Mouse (Mus musculus) forebrain, embryonic 11.5 days (tissue): ENCODE measurements around the gene Actl6a. TPM values are rescaled to one million over a fixed set of nuclear protein-coding genes. Genes with fewer than 3 reads are reported as not detected.
"Not testable (repeated sequence)": the region's sequence is repeated elsewhere in the genome, so short reads cannot be mapped to it uniquely, and the experiment has no call there.

Source experiments
- ATAC-seq: fragments of 200-750 bp; cut with Nextera tagmentation; replicated peaks from 2 replicates; pipeline ENCODE4 v1.8.0; 2017; ENCODE audit warnings: moderate TSS enrichment; ENCODE audit not compliant: low FRiP score
- DNase-seq: peaks from one replicate; pipeline ENCODE4 v3.0.0-alpha.2; 2017; ENCODE audit warnings: low spot score
- H3K27ac ChIP-seq: fragments of 300-500 bp; sonication (generic); 2 replicates; pipeline ENCODE4 v1.5.1; 2014; ENCODE audit warnings: low read depth, low read length
- H3K27me3 ChIP-seq: fragments of 300-500 bp; sonication (generic); 2 replicates; pipeline ENCODE4 v1.6.1; 2014; ENCODE audit warnings: mild to moderate bottlenecking, low read length, mixed read lengths; ENCODE audit not compliant: control insufficient read depth, insufficient read depth
- H3K36me3 ChIP-seq: fragments of 300-500 bp; sonication (generic); 2 replicates; pipeline ENCODE4 v1.6.1; 2014; ENCODE audit warnings: mild to moderate bottlenecking, low read length, moderate library complexity, mixed read lengths; ENCODE audit not compliant: control insufficient read depth, insufficient read depth
- H3K4me1 ChIP-seq: fragments of 300-500 bp; sonication (generic); replicated peaks from 2 replicates; pipeline ENCODE4 v1.6.1; 2014; ENCODE audit warnings: low read length, mixed read lengths; ENCODE audit not compliant: control insufficient read depth, insufficient read depth
- H3K4me2 ChIP-seq: fragments of 300-500 bp; sonication (generic); 2 replicates; pipeline ENCODE4 v1.6.1; 2014; ENCODE audit warnings: low read depth, mild to moderate bottlenecking, low read length, moderate library complexity, mixed read lengths; ENCODE audit not compliant: severe bottlenecking
- H3K4me3 ChIP-seq: fragments of 300-500 bp; sonication (generic); 2 replicates; pipeline ENCODE4 v1.5.1; 2014; ENCODE audit warnings: low read depth, low read length
- H3K9ac ChIP-seq: fragments of 300-500 bp; sonication (generic); 2 replicates; pipeline ENCODE4 v1.6.1; 2014; ENCODE audit warnings: low read length
- H3K9me3 ChIP-seq: fragments of 300-500 bp; sonication (generic); 2 replicates; pipeline ENCODE4 v1.6.1; 2016; ENCODE audit warnings: low read length, mixed read lengths; ENCODE audit not compliant: control insufficient read depth
- WGBS: fragments of 180-500 bp; shearing (Covaris S2); extraction: QIAGEN DNeasy Blood & Tissue Kit; methylation state at CpG from one replicate; pipeline ENCODE4 v1.1.7; 2014; 5-methylcytosine and 5-hydroxymethylcytosine counted together
- polyA plus RNA-seq: library from polyadenylated mRNA; unstranded; fragments of >200 nt; fragmentation: Nextera tagmentation; extraction: Ambion mirVana; gene quantifications from 2 replicates; pipeline ENCODE4 v1.2.1, GENCODE M21; 2014

Gene Actl6a
- polyA plus RNA-seq, 1 experiment from 2014 or later: 280 TPM

- H3K4me3 ChIP-seq, DNase-seq: not testable (repeated sequence)
- 88% methylated on average over 6 of the region's 6 CpGs for WGBS
Measured at GRCm38 (mm10) chr3:32704021-32704420, 2.1 kb upstream of the Actl6a start.

GRCm38 (mm10) chr3:32704632-32705031 is 1.5 kb upstream of the Actl6a start:
- H3K36me3 ChIP-seq, DNase-seq, H3K9ac ChIP-seq, H3K27me3 ChIP-seq, H3K27ac ChIP-seq, H3K4me3 ChIP-seq, H3K4me2 ChIP-seq, H3K9me3 ChIP-seq, ATAC-seq, H3K4me1 ChIP-seq: not testable (repeated sequence)
- WGBS: 90% methylated on average over 10 of the region's 10 CpGs

More at GRCm38 (mm10) chr3:32704021-32704420, 2.1 kb upstream of the Actl6a start:
- H3K9ac ChIP-seq, H3K4me1 ChIP-seq, H3K9me3 ChIP-seq, ATAC-seq, H3K4me2 ChIP-seq, H3K27ac ChIP-seq, H3K27me3 ChIP-seq, H3K36me3 ChIP-seq: not testable (repeated sequence)

- DNase-seq (no peak), ATAC-seq (no peak)
Measured at GRCm38 (mm10) chr3:32708052-32708367, 1.9 kb downstream of the Actl6a start.

DNA sequence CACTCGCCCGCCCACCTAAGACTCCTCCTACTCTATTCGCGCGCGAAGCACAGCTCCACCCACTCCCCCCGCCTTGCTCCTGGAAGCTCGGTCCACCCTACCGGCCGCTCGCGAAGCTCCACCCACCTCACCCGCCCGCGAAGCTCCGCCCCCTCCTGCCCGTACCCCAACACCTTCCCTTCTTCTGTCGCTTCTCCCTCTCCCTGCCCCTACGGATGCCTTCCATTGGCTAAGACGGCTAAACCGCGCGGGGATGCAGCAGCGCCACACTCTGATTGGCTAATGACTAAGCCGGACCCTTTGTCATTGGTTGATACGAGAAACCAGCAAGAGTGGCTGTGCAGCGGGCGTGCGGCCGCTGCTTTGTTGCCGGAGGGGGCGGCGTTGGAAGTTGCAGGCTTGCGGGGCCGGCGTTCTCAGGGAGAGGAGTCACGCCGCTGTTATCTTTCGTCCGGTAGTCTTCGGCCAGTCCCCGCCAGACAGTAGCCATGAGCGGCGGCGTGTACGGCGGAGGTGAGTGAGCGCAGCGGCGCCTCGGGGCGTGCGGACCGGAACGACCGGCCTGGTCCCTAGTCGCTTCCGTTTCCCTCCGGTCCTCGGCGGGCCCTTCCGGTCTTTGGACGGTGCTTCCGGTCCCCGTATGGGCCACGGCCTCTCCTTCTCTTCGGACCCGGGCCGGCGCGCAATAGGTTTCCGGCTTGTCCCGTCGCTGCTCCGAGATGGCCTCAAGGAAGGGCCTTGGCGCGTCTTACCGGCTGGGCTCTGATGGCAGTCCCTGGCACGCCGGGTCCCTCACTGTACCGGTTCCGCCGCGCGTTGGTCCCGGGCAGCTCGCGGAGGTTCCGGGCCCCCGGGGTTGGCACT is 2.5 kb downstream of the Actl6a start:
- H3K9ac ChIP-seq: peak overlapping the region; percentile 91
- H3K27me3 ChIP-seq: no peaks in the 10 kb centered on the region
- peak; percentile 100 for ATAC-seq
- peak overlapping the region; percentile 57 for H3K4me2 ChIP-seq
- peak overlapping the region; percentile 96 for H3K4me3 ChIP-seq
- peak; percentile 100 for DNase-seq
- H3K36me3 ChIP-seq: no peaks in the 10 kb centered on the region; the same call in 1 of the 2 replicates
- peaks cover 4% of the 10 kb centered on the region; the same call in 1 of the 2 replicates for H3K4me1 ChIP-seq
- H3K9me3 ChIP-seq: no peaks in the 10 kb centered on the region
- WGBS: under 1% methylated on average over 89 of the region's 90 CpGs
- H3K27ac ChIP-seq: peak overlapping the region; percentile 76; the same call in 1 of the 2 replicates

More at GRCm38 (mm10) chr3:32708052-32708367, 1.9 kb downstream of the Actl6a start:
- H3K9ac ChIP-seq: no peak overlapping the region
- H3K4me3 ChIP-seq: peak overlapping the region; percentile 96
- no peak overlapping the region for H3K27ac ChIP-seq
- no peaks in the 10 kb centered on the region for H3K9me3 ChIP-seq
- H3K4me1 ChIP-seq: peaks cover 4% of the 10 kb centered on the region; the same call in 1 of the 2 replicates
- peak overlapping the region; percentile 36; the same call in 1 of the 2 replicates for H3K4me2 ChIP-seq
- no peaks in the 10 kb centered on the region; the same call in 1 of the 2 replicates for H3K36me3 ChIP-seq
- no peaks in the 10 kb centered on the region for H3K27me3 ChIP-seq
- 1% methylated on average over 4 of the region's 4 CpGs for WGBS

DNA sequence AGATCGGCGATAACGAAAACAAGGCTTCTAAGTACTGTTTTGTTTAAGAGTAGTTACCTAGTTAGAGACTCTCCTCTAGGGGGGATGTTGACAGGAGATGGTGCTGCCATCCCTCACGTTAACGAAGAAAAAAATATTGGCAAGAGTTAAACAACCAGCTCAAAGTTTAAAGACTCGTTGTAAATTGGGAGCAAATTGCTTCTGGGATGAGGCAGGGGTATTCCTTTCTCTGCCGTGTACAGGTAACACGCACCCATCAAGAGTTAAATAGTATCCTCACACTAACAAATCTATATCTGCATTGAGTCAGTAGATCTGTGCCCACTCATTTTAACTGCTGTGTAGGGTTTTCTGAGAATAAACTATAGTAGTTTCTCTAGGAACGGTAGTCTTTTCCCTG is 3.3 kb downstream of the Actl6a start:
- Histone ChIP-seq H3K9me3 (no peaks in the 10 kb centered on the region), H3K9ac (peak overlapping the region; percentile 91), H3K36me3 (no peaks in the 10 kb centered on the region; the same call in 1 of the 2 replicates), H3K4me1 (peaks cover 4% of the 10 kb centered on the region; the same call in 1 of the 2 replicates), H3K27ac (0 out of 2 replicates have a peak overlapping the region, but pooled peaks have one; percentile 76), H3K4me3 (peak overlapping the region; percentile 96), H3K27me3 (no peaks in the 10 kb centered on the region), H3K4me2 (peak overlapping the region; percentile 57)
- DNase-seq (no peak), ATAC-seq (no peak)
- WGBS: 10% methylated on average over 9 of the region's 9 CpGs

DNA sequence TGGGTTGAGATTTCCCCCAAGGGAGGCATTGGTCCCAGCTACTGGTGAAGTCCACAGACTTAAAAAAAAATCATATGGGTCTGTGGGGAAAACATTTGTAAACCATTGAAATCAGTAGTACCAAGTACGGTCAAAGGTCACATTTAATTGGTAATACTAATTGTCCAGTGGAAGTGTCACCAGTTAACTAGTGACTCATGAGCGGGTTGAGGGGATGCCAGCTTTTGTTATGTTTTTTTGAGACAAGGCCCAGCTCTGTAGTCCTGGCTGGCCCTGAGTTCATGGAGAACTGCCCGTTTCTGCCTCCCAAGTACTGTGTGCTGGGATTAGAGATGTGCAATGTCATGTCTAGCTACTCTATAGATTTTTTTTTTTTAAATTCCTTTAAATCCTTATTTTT is 7.6 kb downstream of the Actl6a start:
- peaks cover 4% of the 10 kb centered on the region; the same call in 1 of the 2 replicates for H3K4me1 ChIP-seq
- H3K4me3 ChIP-seq: no peak overlapping the region
- ATAC-seq (no peak), DNase-seq (no peak)
- peaks cover 2% of the 10 kb centered on the region; the same call in 1 of the 2 replicates for H3K36me3 ChIP-seq
- no peak overlapping the region for H3K9ac ChIP-seq
- no peaks in the 10 kb centered on the region for H3K9me3 ChIP-seq
- WGBS: 88% methylated on average over 3 of the region's 3 CpGs
- H3K27ac ChIP-seq: no peak overlapping the region
- no peak overlapping the region for H3K4me2 ChIP-seq
- H3K27me3 ChIP-seq: no peaks in the 10 kb centered on the region

DNA sequence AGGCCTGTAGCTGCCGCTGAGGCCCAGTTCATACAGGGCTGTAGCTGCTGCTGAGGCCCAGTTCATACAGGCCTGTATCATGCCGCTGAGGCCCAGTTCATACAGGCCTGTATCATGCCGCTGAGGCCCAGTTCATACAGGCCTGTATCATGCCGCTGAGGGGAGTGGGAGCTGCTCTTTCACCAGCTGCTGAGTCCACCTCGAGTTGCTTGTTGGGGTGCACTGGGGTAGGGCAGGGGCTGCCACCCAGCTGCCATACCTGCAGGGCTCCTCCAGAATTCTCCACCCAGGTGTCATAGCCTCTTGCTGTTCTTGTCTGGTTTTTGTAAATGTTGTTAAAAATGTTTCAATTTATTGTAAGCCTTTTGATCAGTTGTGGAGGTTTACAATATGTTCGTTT is 11.3 kb downstream of the Actl6a start:
- H3K27ac ChIP-seq, H3K27me3 ChIP-seq, H3K36me3 ChIP-seq, ATAC-seq, H3K4me2 ChIP-seq, DNase-seq, H3K9ac ChIP-seq, H3K4me3 ChIP-seq, H3K9me3 ChIP-seq, H3K4me1 ChIP-seq: not testable (repeated sequence)
- WGBS: 94% methylated on average over 6 of the region's 6 CpGs

- peaks cover 16% of the 10 kb centered on the region for H3K36me3 ChIP-seq
- H3K27me3 ChIP-seq: no peaks in the 10 kb centered on the region
- DNase-seq (no peak), ATAC-seq (no peak)
- no peaks in the 10 kb centered on the region; the same call in 1 of the 2 replicates for H3K9me3 ChIP-seq
- no peak overlapping the region for H3K4me3 ChIP-seq
- no peaks in the 10 kb centered on the region for H3K4me1 ChIP-seq
- no peak overlapping the region for H3K27ac ChIP-seq
- no peak overlapping the region for H3K9ac ChIP-seq
- H3K4me2 ChIP-seq: no peak overlapping the region
- WGBS: 91% methylated on average over 5 of the region's 5 CpGs
Measured at GRCm38 (mm10) chr3:32718271-32718670, 12.2 kb downstream of the Actl6a start.
